Mouse (Mus musculus): ENCODE results near the gene Spocd1. TPM values are rescaled to one million over a fixed set of nuclear protein-coding genes. Genes with fewer than 3 reads are reported as not detected.

The Spocd1 gene
- polyA plus RNA-seq, 1 experiment = not detected

GRCm38 (mm10) chr4:129917016-129917603, 11.9 kb upstream of the Spocd1 start:
- Histone ChIP-seq H3K27ac (ENCODE audit: insufficient read depth, low read length) (no peak overlapping the region), H3K4me1 (ENCODE audit: control insufficient read depth, insufficient read depth, low read length) (0 out of 2 replicates have a peak, but pooled peaks cover 6% of the 10 kb centered on the region), H3K4me3 (ENCODE audit: insufficient read depth, low read length) (no peak overlapping the region)
- no peak for TF ChIP-seq POLR2A (IDR thresholded peaks at IDR 0.05; ENCODE audit: low read depth, low read length)
- TF ChIP-seq CTCF (IDR thresholded peaks at IDR 0.05; ENCODE audit: borderline replicate concordance, insufficient read depth, low read length) = no peak

GRCm38 (mm10) chr4:129918464-129918863, 10.6 kb upstream of the Spocd1 start:
- no peak overlapping the region for H3K4me3 ChIP-seq (ENCODE audit: insufficient read depth, low read length)
- H3K27ac ChIP-seq (ENCODE audit: insufficient read depth, low read length) = no peak overlapping the region
- 0 out of 2 replicates have a peak, but pooled peaks cover 6% of the 10 kb centered on the region for H3K4me1 ChIP-seq (ENCODE audit: control insufficient read depth, insufficient read depth, low read length)
- TF ChIP-seq CTCF (IDR thresholded peaks at IDR 0.05; ENCODE audit: borderline replicate concordance, insufficient read depth, low read length) (no peak), POLR2A (IDR thresholded peaks at IDR 0.05; ENCODE audit: low read depth, low read length) (no peak)

GRCm38 (mm10) chr4:129918901-129919300, 10.1 kb upstream of the Spocd1 start:
- Histone ChIP-seq H3K4me1 (ENCODE audit: control insufficient read depth, insufficient read depth, low read length) (0 out of 2 replicates have a peak, but pooled peaks cover 4% of the 10 kb centered on the region), H3K27ac (ENCODE audit: insufficient read depth, low read length) (no peak overlapping the region), H3K4me3 (ENCODE audit: insufficient read depth, low read length) (no peak overlapping the region)
- TF ChIP-seq CTCF (IDR thresholded peaks at IDR 0.05; ENCODE audit: borderline replicate concordance, insufficient read depth, low read length) (no peak), POLR2A (IDR thresholded peaks at IDR 0.05; ENCODE audit: low read depth, low read length) (no peak)

GRCm38 (mm10) chr4:129920542-129921313, 8.3 kb upstream of the Spocd1 start:
- no peaks in the 10 kb centered on the region for H3K4me1 ChIP-seq (ENCODE audit: control insufficient read depth, insufficient read depth, low read length)
- no peak for TF ChIP-seq CTCF (IDR thresholded peaks at IDR 0.05; ENCODE audit: borderline replicate concordance, insufficient read depth, low read length)
- TF ChIP-seq POLR2A (IDR thresholded peaks at IDR 0.05; ENCODE audit: low read depth, low read length) = no peak
- no peak overlapping the region for H3K4me3 ChIP-seq (ENCODE audit: insufficient read depth, low read length)
- H3K27ac ChIP-seq (ENCODE audit: insufficient read depth, low read length) = no peak overlapping the region

GRCm38 (mm10) chr4:129921314-129921587, 7.8 kb upstream of the Spocd1 start:
- no peak for TF ChIP-seq CTCF (IDR thresholded peaks at IDR 0.05; ENCODE audit: borderline replicate concordance, insufficient read depth, low read length)
- no peak for TF ChIP-seq POLR2A (IDR thresholded peaks at IDR 0.05; ENCODE audit: low read depth, low read length)
- H3K4me1 ChIP-seq (ENCODE audit: control insufficient read depth, insufficient read depth, low read length) = no peaks in the 10 kb centered on the region
- H3K4me3 ChIP-seq (ENCODE audit: insufficient read depth, low read length) = no peak overlapping the region
- H3K27ac ChIP-seq (ENCODE audit: insufficient read depth, low read length) = no peak overlapping the region

- Histone ChIP-seq H3K4me1 (ENCODE audit: control insufficient read depth, insufficient read depth, low read length) (0 out of 2 replicates have a peak, but pooled peaks cover 3% of the 10 kb centered on the region), H3K4me3 (ENCODE audit: insufficient read depth, low read length) (no peak overlapping the region)
- TF ChIP-seq CTCF (IDR thresholded peaks at IDR 0.05; ENCODE audit: borderline replicate concordance, insufficient read depth, low read length) = no peak
- no peak for TF ChIP-seq POLR2A (IDR thresholded peaks at IDR 0.05; ENCODE audit: low read depth, low read length)
Measured at GRCm38 (mm10) chr4:129924143-129924542, 4.9 kb upstream of the Spocd1 start.

GRCm38 (mm10) chr4:129924694-129925093, 4.4 kb upstream of the Spocd1 start:
- TF ChIP-seq CTCF (IDR thresholded peaks at IDR 0.05; ENCODE audit: borderline replicate concordance, insufficient read depth, low read length) = no peak
- no peak for TF ChIP-seq POLR2A (IDR thresholded peaks at IDR 0.05; ENCODE audit: low read depth, low read length)
- 0 out of 2 replicates have a peak, but pooled peaks cover 3% of the 10 kb centered on the region for H3K4me1 ChIP-seq (ENCODE audit: control insufficient read depth, insufficient read depth, low read length)
- H3K4me3 ChIP-seq (ENCODE audit: insufficient read depth, low read length) = no peak overlapping the region
- no peak overlapping the region for H3K27ac ChIP-seq (ENCODE audit: insufficient read depth, low read length)

More at GRCm38 (mm10) chr4:129924143-129924542, 4.9 kb upstream of the Spocd1 start:
- no peak overlapping the region for H3K27ac ChIP-seq (ENCODE audit: insufficient read depth, low read length)

GRCm38 (mm10) chr4:129926544-129926943, 2.5 kb upstream of the Spocd1 start:
- H3K4me3 ChIP-seq (ENCODE audit: insufficient read depth, low read length) = no peak overlapping the region
- TF ChIP-seq CTCF (IDR thresholded peaks at IDR 0.05; ENCODE audit: borderline replicate concordance, insufficient read depth, low read length) (no peak), POLR2A (IDR thresholded peaks at IDR 0.05; ENCODE audit: low read depth, low read length) (no peak)
- H3K4me1 ChIP-seq (ENCODE audit: control insufficient read depth, insufficient read depth, low read length) = 0 out of 2 replicates have a peak, but pooled peaks cover 3% of the 10 kb centered on the region
- no peak overlapping the region for H3K27ac ChIP-seq (ENCODE audit: insufficient read depth, low read length)

GRCm38 (mm10) chr4:129927091-129927490, 2.0 kb upstream of the Spocd1 start:
- H3K4me3 ChIP-seq (ENCODE audit: insufficient read depth, low read length) = no peak overlapping the region
- TF ChIP-seq POLR2A (IDR thresholded peaks at IDR 0.05; ENCODE audit: low read depth, low read length) = no peak
- TF ChIP-seq CTCF (IDR thresholded peaks at IDR 0.05; ENCODE audit: borderline replicate concordance, insufficient read depth, low read length) = no peak
- H3K27ac ChIP-seq (ENCODE audit: insufficient read depth, low read length) = no peak overlapping the region
- 0 out of 2 replicates have a peak, but pooled peaks cover 3% of the 10 kb centered on the region for H3K4me1 ChIP-seq (ENCODE audit: control insufficient read depth, insufficient read depth, low read length)
